Comparison of ENCODE assay signal across 22 mouse cellular contexts in the genomic region with DNA sequence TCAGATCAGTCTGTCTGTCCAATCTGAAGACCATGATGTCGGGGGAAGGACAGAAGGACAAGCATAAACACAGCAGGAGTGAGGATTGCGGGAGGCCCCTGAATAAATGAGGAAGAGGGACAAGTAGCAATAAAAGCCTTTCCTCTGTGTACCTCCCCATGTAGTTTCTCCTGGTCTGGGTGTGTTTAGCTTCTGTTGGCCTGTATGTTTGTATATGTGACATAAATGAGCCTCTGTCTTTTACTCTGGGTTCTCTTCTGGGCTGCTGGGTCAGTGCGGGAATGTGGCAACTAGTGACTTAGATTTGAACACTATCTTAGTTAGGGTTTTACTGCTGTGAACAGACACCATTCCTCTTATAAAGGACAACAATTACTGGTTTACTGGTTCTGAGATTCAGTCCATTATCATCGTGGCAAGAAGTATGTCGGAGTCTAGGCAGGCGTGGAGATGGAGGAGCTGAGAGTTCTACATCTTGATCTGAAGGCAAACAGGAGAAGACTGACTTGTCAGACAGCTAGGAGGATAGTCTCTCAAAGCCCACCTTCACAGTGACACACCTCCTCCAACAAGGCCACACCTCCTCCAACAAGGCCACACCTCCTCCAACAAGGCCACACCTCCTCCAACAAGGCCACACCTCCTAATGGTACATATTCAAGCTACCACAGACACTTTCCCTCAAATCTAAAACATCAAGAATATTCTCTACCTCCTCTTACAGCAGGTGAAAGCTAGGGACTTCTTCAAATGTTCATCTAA.
"Had no signal": no experiment of that assay in that cellular context is flagged by ENCODE, and none has a peak within 500 bp of the region (broad histone marks: within the 10 kb centered on the region; RNA-seq: fewer than 3 reads in every experiment).

No protein-coding gene starts in this region.

- H3K4me2 ChIP-seq: heart, embryonic 13.5 days; heart, embryonic 15.5 days; hindbrain, embryonic 13.5 days; hindbrain, embryonic 15.5 days; limb, embryonic 12.5 days; liver, embryonic 11.5 days; liver, embryonic 13.5 days had no signal

- ATAC-seq: forebrain, embryonic 16.5 days; hindbrain, postnatal 0 days had no signal

- H3K27me3 ChIP-seq: heart, embryonic 13.5 days; heart, embryonic 15.5 days; hindbrain, embryonic 13.5 days; hindbrain, embryonic 15.5 days; limb, embryonic 12.5 days; liver, embryonic 13.5 days had no signal

- H3K9me3 ChIP-seq: heart, embryonic 10.5 days; heart, embryonic 13.5 days; heart, embryonic 15.5 days; hindbrain, embryonic 13.5 days; hindbrain, embryonic 15.5 days; limb, embryonic 10.5 days; limb, embryonic 12.5 days; liver, embryonic 13.5 days had no signal

- H3K4me3 ChIP-seq: heart, embryonic 10.5 days; heart, embryonic 13.5 days; heart, embryonic 15.5 days; hindbrain, embryonic 13.5 days; hindbrain, embryonic 15.5 days; layer of hippocampus, adult 2 months; left cerebral cortex, adult 2 months; limb, embryonic 10.5 days; limb, embryonic 12.5 days; liver, embryonic 13.5 days had no signal

- DNase-seq: gastrocnemius, postnatal 14 days; gastrocnemius, postnatal 36 days; heart, adult 18-20 months; heart, postnatal 14 days; heart, postnatal 36 days; kidney, postnatal 10 days; kidney, postnatal 25 days; kidney, postnatal 4 days; liver; liver, embryonic 13.5 days had no signal

- H3K9ac ChIP-seq: heart, embryonic 13.5 days; heart, embryonic 15.5 days; hindbrain, embryonic 13.5 days; hindbrain, embryonic 15.5 days; limb, embryonic 12.5 days; liver, embryonic 13.5 days had no signal

- H3K36me3 ChIP-seq: heart, embryonic 10.5 days; heart, embryonic 13.5 days; heart, embryonic 15.5 days; hindbrain, embryonic 13.5 days; hindbrain, embryonic 15.5 days; limb, embryonic 10.5 days; limb, embryonic 12.5 days; liver, embryonic 13.5 days had no signal

- H3K27ac ChIP-seq: heart, embryonic 10.5 days; heart, embryonic 13.5 days; heart, embryonic 15.5 days; hindbrain, embryonic 13.5 days; hindbrain, embryonic 15.5 days; hindbrain, postnatal 0 days; layer of hippocampus, adult 2 months; left cerebral cortex, adult 2 months; limb, embryonic 10.5 days; limb, embryonic 12.5 days; liver, embryonic 13.5 days had no signal

- H3K4me1 ChIP-seq: heart, embryonic 10.5 days; heart, embryonic 13.5 days; heart, embryonic 15.5 days; limb, embryonic 12.5 days; liver, embryonic 13.5 days had no signal
